Mouse (Mus musculus): ENCODE results near the gene Pde4dip. TPM values are rescaled to one million over a fixed set of nuclear protein-coding genes. Genes with fewer than 3 reads are reported as not detected.

Gene Pde4dip
- total and polyA plus RNA-seq, 3 experiments: 1,061 to 1,897 (median 1,629) TPM

GRCm38 (mm10) chr3:97851803-97852202 lies 36.7 kb downstream of the Pde4dip start:
- Histone ChIP-seq H3K9ac (ENCODE audit: low read depth, low read length) (no peak overlapping the region), H3K4me3 (no peak overlapping the region), H3K4me1 (ENCODE audit: control insufficient read depth, insufficient read depth, low read length) (no peaks in the 10 kb centered on the region), H3K36me3 (ENCODE audit: control insufficient read depth, insufficient read depth, low read length) (no peaks in the 10 kb centered on the region), H3K27ac (no peak overlapping the region), H3K27me3 (ENCODE audit: control insufficient read depth, insufficient read depth, low read length) (no peaks in the 10 kb centered on the region), H3K79me2 (replicated peaks; ENCODE audit: control insufficient read depth, insufficient read depth, low read length) (no peaks in the 10 kb centered on the region)
- WGBS: 73% methylated on average over 2 of the region's 2 CpGs
- no peak for DNase-seq
- TF ChIP-seq CTCF (IDR thresholded peaks at IDR 0.05) (no peak), EP300 (IDR thresholded peaks at IDR 0.05; ENCODE audit: insufficient read depth, low read depth, low read length) (no peak), POLR2A (IDR thresholded peaks at IDR 0.05; ENCODE audit: insufficient read depth, low read depth, low read length) (no peak)
- intact Hi-C loops (cut with DNase I): no loop called here

- 78% methylated on average over 3 of the region's 3 CpGs for WGBS
- intact Hi-C loops (cut with DNase I): no loop called here
Measured at GRCm38 (mm10) chr3:97847626-97848025, 40.9 kb downstream of the Pde4dip start.

GRCm38 (mm10) chr3:97846448-97846847 lies 42.1 kb downstream of the Pde4dip start:
- Histone ChIP-seq H3K79me2 (replicated peaks; ENCODE audit: control insufficient read depth, insufficient read depth, low read length) (no peaks in the 10 kb centered on the region), H3K4me1 (ENCODE audit: control insufficient read depth, insufficient read depth, low read length) (no peaks in the 10 kb centered on the region), H3K9ac (ENCODE audit: low read depth, low read length) (no peak overlapping the region), H3K36me3 (ENCODE audit: control insufficient read depth, insufficient read depth, low read length) (no peaks in the 10 kb centered on the region; the same call in none of the 2 replicates), H3K4me3 (no peak overlapping the region), H3K27ac (no peak overlapping the region), H3K27me3 (ENCODE audit: control insufficient read depth, insufficient read depth, low read length) (no peaks in the 10 kb centered on the region)
- TF ChIP-seq CTCF (IDR thresholded peaks at IDR 0.05) (no peak), POLR2A (IDR thresholded peaks at IDR 0.05; ENCODE audit: insufficient read depth, low read depth, low read length) (no peak), EP300 (IDR thresholded peaks at IDR 0.05; ENCODE audit: insufficient read depth, low read depth, low read length) (no peak)
- intact Hi-C loops (cut with DNase I): no loop called here
- DNase-seq: no peak
- 79% methylated on average over 4 of the region's 4 CpGs for WGBS

More at GRCm38 (mm10) chr3:97847626-97848025, 40.9 kb downstream of the Pde4dip start:
- Histone ChIP-seq H3K9ac (ENCODE audit: low read depth, low read length) (no peak overlapping the region), H3K4me1 (ENCODE audit: control insufficient read depth, insufficient read depth, low read length) (no peaks in the 10 kb centered on the region), H3K36me3 (ENCODE audit: control insufficient read depth, insufficient read depth, low read length) (no peaks in the 10 kb centered on the region; the same call in 1 of the 2 replicates), H3K27ac (no peak overlapping the region), H3K27me3 (ENCODE audit: control insufficient read depth, insufficient read depth, low read length) (no peaks in the 10 kb centered on the region), H3K79me2 (replicated peaks; ENCODE audit: control insufficient read depth, insufficient read depth, low read length) (no peaks in the 10 kb centered on the region), H3K4me3 (no peak overlapping the region)
- DNase-seq: no peak
- TF ChIP-seq CTCF (IDR thresholded peaks at IDR 0.05) (no peak), POLR2A (IDR thresholded peaks at IDR 0.05; ENCODE audit: insufficient read depth, low read depth, low read length) (no peak)

GRCm38 (mm10) chr3:97844821-97845201 lies 43.7 kb downstream of the Pde4dip start:
- Histone ChIP-seq H3K4me1 (ENCODE audit: control insufficient read depth, insufficient read depth, low read length) (no peaks in the 10 kb centered on the region), H3K79me2 (replicated peaks; ENCODE audit: control insufficient read depth, insufficient read depth, low read length) (0 out of 2 replicates have a peak, but pooled peaks cover 2% of the 10 kb centered on the region), H3K36me3 (ENCODE audit: control insufficient read depth, insufficient read depth, low read length) (peaks cover 3% of the 10 kb centered on the region), H3K27ac (no peak overlapping the region), H3K4me3 (no peak overlapping the region), H3K27me3 (ENCODE audit: control insufficient read depth, insufficient read depth, low read length) (no peaks in the 10 kb centered on the region), H3K9ac (ENCODE audit: low read depth, low read length) (no peak overlapping the region)
- intact Hi-C loops (cut with DNase I): loop anchor here (5.0 kb wide), 1 partner anchor 32 kb away; no protein-coding TSS in a partner anchor
- DNase-seq: no peak
- WGBS: 55% methylated on average over 2 of the region's 2 CpGs
- TF ChIP-seq CTCF (IDR thresholded peaks at IDR 0.05) (no peak), POLR2A (IDR thresholded peaks at IDR 0.05; ENCODE audit: insufficient read depth, low read depth, low read length) (no peak), EP300 (IDR thresholded peaks at IDR 0.05; ENCODE audit: insufficient read depth, low read depth, low read length) (no peak)

- 69% methylated on average over 7 of the region's 7 CpGs for WGBS
- no peak overlapping the region for H3K4me3 ChIP-seq
- intact Hi-C loops (cut with DNase I): loop anchor here (5.0 kb wide), 1 partner anchor 33 kb away; no protein-coding TSS in a partner anchor
Measured at GRCm38 (mm10) chr3:97844163-97844820, 44.2 kb downstream of the Pde4dip start.

GRCm38 (mm10) chr3:97842641-97843040 lies 45.9 kb downstream of the Pde4dip start:
- 56% methylated on average over 2 of the region's 2 CpGs for WGBS

More at GRCm38 (mm10) chr3:97844163-97844820, 44.2 kb downstream of the Pde4dip start:
- no peak overlapping the region for H3K27ac ChIP-seq
- peaks cover 3% of the 10 kb centered on the region for H3K36me3 ChIP-seq (ENCODE audit: control insufficient read depth, insufficient read depth, low read length)
- no peak overlapping the region for H3K9ac ChIP-seq (ENCODE audit: low read depth, low read length)
- H3K79me2 ChIP-seq (replicated peaks; ENCODE audit: control insufficient read depth, insufficient read depth, low read length): 0 out of 2 replicates have a peak, but pooled peaks cover 2% of the 10 kb centered on the region
- no peaks in the 10 kb centered on the region for H3K4me1 ChIP-seq (ENCODE audit: control insufficient read depth, insufficient read depth, low read length)
- H3K27me3 ChIP-seq (ENCODE audit: control insufficient read depth, insufficient read depth, low read length): no peaks in the 10 kb centered on the region
- DNase-seq: no peak
- TF ChIP-seq CTCF (IDR thresholded peaks at IDR 0.05) (no peak), EP300 (IDR thresholded peaks at IDR 0.05; ENCODE audit: insufficient read depth, low read depth, low read length) (no peak), POLR2A (IDR thresholded peaks at IDR 0.05; ENCODE audit: insufficient read depth, low read depth, low read length) (no peak)

More at GRCm38 (mm10) chr3:97842641-97843040, 45.9 kb downstream of the Pde4dip start:
- Histone ChIP-seq H3K4me3 (no peak overlapping the region), H3K36me3 (ENCODE audit: control insufficient read depth, insufficient read depth, low read length) (peaks cover 3% of the 10 kb centered on the region), H3K27ac (no peak overlapping the region), H3K79me2 (replicated peaks; ENCODE audit: control insufficient read depth, insufficient read depth, low read length) (0 out of 2 replicates have a peak, but pooled peaks cover 2% of the 10 kb centered on the region), H3K9ac (ENCODE audit: low read depth, low read length) (no peak overlapping the region), H3K27me3 (ENCODE audit: control insufficient read depth, insufficient read depth, low read length) (no peaks in the 10 kb centered on the region), H3K4me1 (ENCODE audit: control insufficient read depth, insufficient read depth, low read length) (no peaks in the 10 kb centered on the region)
- intact Hi-C loops (cut with DNase I): loop anchor here (5.0 kb wide), 1 partner anchor 35 kb away; no protein-coding TSS in a partner anchor
- DNase-seq: no peak
- TF ChIP-seq POLR2A (IDR thresholded peaks at IDR 0.05; ENCODE audit: insufficient read depth, low read depth, low read length): no peak
- TF ChIP-seq EP300 (IDR thresholded peaks at IDR 0.05; ENCODE audit: insufficient read depth, low read depth, low read length): no peak
- no peak for TF ChIP-seq CTCF (IDR thresholded peaks at IDR 0.05)
